Mouse (Mus musculus) forebrain, embryonic 11.5 days (tissue): Measurements from ENCODE around the gene Ptgr2. TPM values are rescaled to one million over a fixed set of nuclear protein-coding genes. Genes with fewer than 3 reads are reported as not detected.
"Not testable (repeated sequence)": the region's sequence is repeated elsewhere in the genome, so short reads cannot be mapped to it uniquely, and the experiment has no call there.

Experiments
- ATAC-seq: fragments of 200-750 bp; cut with Nextera tagmentation; replicated peaks from 2 replicates; pipeline ENCODE4 v1.8.0; 2017; ENCODE audit warnings: moderate TSS enrichment; ENCODE audit not compliant: low FRiP score
- DNase-seq: peaks from one replicate; pipeline ENCODE4 v3.0.0-alpha.2; 2017; ENCODE audit warnings: low spot score
- H3K27ac ChIP-seq: fragments of 300-500 bp; sonication (generic); 2 replicates; pipeline ENCODE4 v1.5.1; 2014; ENCODE audit warnings: low read depth, low read length
- H3K27me3 ChIP-seq: fragments of 300-500 bp; sonication (generic); 2 replicates; pipeline ENCODE4 v1.6.1; 2014; ENCODE audit warnings: mild to moderate bottlenecking, low read length, mixed read lengths; ENCODE audit not compliant: control insufficient read depth, insufficient read depth
- H3K36me3 ChIP-seq: fragments of 300-500 bp; sonication (generic); 2 replicates; pipeline ENCODE4 v1.6.1; 2014; ENCODE audit warnings: mild to moderate bottlenecking, low read length, moderate library complexity, mixed read lengths; ENCODE audit not compliant: control insufficient read depth, insufficient read depth
- H3K4me1 ChIP-seq: fragments of 300-500 bp; sonication (generic); replicated peaks from 2 replicates; pipeline ENCODE4 v1.6.1; 2014; ENCODE audit warnings: low read length, mixed read lengths; ENCODE audit not compliant: control insufficient read depth, insufficient read depth
- H3K4me2 ChIP-seq: fragments of 300-500 bp; sonication (generic); 2 replicates; pipeline ENCODE4 v1.6.1; 2014; ENCODE audit warnings: low read depth, mild to moderate bottlenecking, low read length, moderate library complexity, mixed read lengths; ENCODE audit not compliant: severe bottlenecking
- H3K4me3 ChIP-seq: fragments of 300-500 bp; sonication (generic); 2 replicates; pipeline ENCODE4 v1.5.1; 2014; ENCODE audit warnings: low read depth, low read length
- H3K9ac ChIP-seq: fragments of 300-500 bp; sonication (generic); 2 replicates; pipeline ENCODE4 v1.6.1; 2014; ENCODE audit warnings: low read length
- H3K9me3 ChIP-seq: fragments of 300-500 bp; sonication (generic); 2 replicates; pipeline ENCODE4 v1.6.1; 2016; ENCODE audit warnings: low read length, mixed read lengths; ENCODE audit not compliant: control insufficient read depth
- WGBS: fragments of 180-500 bp; shearing (Covaris S2); extraction: QIAGEN DNeasy Blood & Tissue Kit; methylation state at CpG from one replicate; pipeline ENCODE4 v1.1.7; 2014; 5-methylcytosine and 5-hydroxymethylcytosine counted together
- polyA plus RNA-seq: library from polyadenylated mRNA; unstranded; fragments of >200 nt; fragmentation: Nextera tagmentation; extraction: Ambion mirVana; gene quantifications from 2 replicates; pipeline ENCODE4 v1.2.1, GENCODE M21; 2014

The Ptgr2 gene
- polyA plus RNA-seq, 1 experiment from 2014 or later: 14.3 TPM

DNA sequence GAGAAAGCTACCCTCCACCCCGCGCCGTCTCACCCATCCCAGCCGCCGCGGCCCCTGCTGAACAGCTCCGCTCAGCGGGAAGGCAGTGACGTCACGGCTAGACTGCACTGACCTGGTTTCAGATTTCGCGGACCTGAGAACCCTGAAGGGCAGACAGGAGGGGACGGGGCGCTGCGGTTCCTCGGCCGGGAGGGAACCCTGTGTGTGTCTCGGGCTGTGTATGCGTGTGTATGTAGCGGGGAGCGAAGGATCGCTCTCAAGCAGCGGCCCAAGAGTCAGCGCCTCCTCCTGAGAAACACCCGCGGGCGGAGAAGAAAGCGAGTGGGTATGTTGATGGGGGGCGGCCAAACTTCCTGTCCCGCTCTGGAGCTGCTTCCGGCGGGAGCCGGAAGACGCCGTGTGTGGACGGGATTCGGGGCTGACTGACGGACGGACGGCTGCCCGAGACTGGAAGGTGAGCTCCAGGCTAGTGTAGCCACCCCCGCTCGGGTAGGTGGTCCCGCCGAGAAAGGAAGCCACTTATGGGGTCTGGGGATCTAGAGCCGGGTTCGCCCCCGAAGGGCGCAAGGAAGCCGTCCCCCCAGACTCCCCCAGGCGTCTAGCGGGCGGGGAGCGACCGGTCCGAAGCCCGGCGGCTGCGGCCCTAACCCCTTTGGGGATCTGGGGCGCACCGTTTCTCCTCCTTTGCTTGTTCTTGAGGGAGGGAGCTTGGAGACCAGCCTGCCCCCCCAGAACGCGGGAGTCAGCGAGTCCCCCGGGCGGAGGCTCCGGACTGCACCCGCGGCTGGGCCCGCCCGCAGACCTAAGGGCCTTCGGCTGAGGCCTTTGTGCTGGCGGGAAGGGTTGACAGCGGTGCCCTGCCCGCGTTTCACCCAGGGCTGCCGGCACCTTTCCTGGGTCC, 31.9 kb downstream of the Ptgr2 start, which contains the start of gene Zfp410:
Gene Zfp410, plus strand, starts transcription at position 132 of the 901 bp plus-strand sequence.
- Histone ChIP-seq H3K4me3 (peak within 1 kb of the TSS; percentile 98), H3K27ac (peak within 1 kb of the TSS; percentile 92), H3K4me2 (peak within 1 kb of the TSS; percentile 70), H3K9ac (peak within 1 kb of the TSS; percentile 96), H3K4me1 (0 out of 2 replicates have a peak, but pooled peaks cover 4% of the 10 kb centered on the region), H3K27me3 (no peaks in the 10 kb centered on the region), H3K36me3 (no peaks in the 10 kb centered on the region), H3K9me3 (no peaks in the 10 kb centered on the region)
- WGBS: 0% methylated on average over 76 of the region's 77 CpGs
- peak; percentile 93 for ATAC-seq
- DNase-seq: peak; percentile 91

DNA sequence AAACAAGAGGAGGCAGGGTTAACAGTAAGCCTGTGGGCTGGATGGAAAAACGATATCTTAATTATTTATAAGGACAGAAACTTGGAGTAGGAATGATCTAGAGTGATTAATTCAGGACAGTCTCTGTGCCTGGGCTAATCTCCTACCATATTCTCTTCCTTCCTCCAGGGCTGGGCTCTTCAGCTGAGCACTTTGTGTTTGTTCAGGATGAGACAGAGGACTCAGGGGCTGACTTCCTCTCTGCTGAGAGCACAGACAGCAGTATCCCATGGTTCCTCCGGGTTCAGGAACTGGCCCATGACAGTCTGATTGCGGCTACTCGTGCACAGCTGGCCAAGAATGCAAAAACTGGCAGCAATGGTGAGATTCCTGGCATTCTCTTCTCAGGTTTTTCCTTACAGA, 42.1 kb downstream of the Ptgr2 start:
- H3K27me3 ChIP-seq: no peaks in the 10 kb centered on the region
- 89% methylated on average over 4 of the region's 4 CpGs for WGBS

DNA sequence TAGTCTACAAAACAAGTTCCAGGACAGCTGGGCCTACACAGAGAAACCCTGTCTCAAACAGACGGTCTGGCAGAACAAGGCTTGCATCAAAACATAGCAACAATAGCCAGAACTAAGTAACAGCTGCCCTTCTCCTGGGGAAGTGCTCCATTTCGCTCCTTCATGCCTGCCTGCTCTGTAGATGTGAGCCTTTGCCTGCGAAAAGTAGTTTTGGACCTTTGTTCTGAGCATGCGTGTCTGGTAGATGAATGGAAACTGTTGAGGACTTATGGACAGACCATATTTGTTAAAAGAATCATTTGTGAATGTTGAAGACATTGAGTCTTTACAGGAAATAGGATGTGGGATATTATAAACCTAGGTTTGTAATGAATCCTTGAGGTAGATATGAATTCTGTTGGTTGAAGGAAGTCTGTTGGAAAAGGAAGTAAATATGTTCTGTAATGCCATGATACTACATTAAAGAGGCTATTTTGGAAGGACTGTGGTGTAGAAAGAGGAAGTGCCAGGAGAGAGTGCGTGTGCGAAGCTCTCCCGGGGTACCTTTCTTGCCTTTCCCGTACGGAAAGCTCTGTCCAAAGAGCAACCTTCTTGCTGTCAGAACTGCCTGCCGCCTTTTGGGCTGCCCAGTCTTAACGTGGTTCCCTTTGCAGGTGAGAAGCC, 52.1 kb downstream of the Ptgr2 start:
- no peak overlapping the region for H3K4me3 ChIP-seq
- H3K4me2 ChIP-seq: no peak overlapping the region
- no peaks in the 10 kb centered on the region for H3K9me3 ChIP-seq
- no peaks in the 10 kb centered on the region for H3K4me1 ChIP-seq
- ATAC-seq (no peak), DNase-seq (no peak)
- no peak overlapping the region for H3K9ac ChIP-seq
- H3K36me3 ChIP-seq: peaks cover 6% of the 10 kb centered on the region; the same call in 1 of the 2 replicates
- no peak overlapping the region for H3K27ac ChIP-seq
- 91% methylated on average over 11 of the region's 11 CpGs for WGBS
- H3K27me3 ChIP-seq: no peaks in the 10 kb centered on the region

More for the DNA sequence above, 42.1 kb downstream of the Ptgr2 start:
- ATAC-seq (no peak), DNase-seq (no peak)
- Histone ChIP-seq H3K27ac (no peak overlapping the region), H3K9me3 (no peaks in the 10 kb centered on the region), H3K4me3 (no peak overlapping the region), H3K4me2 (no peak overlapping the region), H3K4me1 (no peaks in the 10 kb centered on the region), H3K36me3 (peaks cover 4% of the 10 kb centered on the region; the same call in 1 of the 2 replicates), H3K9ac (no peak overlapping the region)

DNA sequence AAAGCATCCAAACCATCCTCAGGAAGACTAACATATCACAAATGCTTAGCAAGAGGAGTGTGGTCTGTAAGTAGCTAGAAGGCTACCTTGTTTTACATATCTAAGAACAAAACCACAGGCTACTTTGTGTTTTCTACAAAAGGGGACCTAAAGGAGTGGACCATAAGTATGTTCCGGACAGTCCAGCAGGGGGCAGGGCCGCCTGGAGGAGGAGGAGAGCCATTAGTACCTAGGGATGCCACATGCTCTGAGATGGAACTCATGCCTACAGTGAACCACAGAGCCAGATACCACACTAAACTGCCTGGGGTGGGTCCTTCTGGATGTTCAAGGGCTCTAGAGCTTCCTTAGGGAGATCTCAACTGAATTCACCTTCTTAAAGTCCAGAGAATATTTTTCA, 62.2 kb downstream of the Ptgr2 start:
- Histone ChIP-seq H3K9me3 (no peaks in the 10 kb centered on the region), H3K4me1 (0 out of 2 replicates have a peak, but pooled peaks cover 2% of the 10 kb centered on the region), H3K9ac (no peak overlapping the region), H3K4me3 (no peak overlapping the region), H3K27ac (no peak overlapping the region), H3K36me3 (no peaks in the 10 kb centered on the region; the same call in 1 of the 2 replicates), H3K27me3 (no peaks in the 10 kb centered on the region), H3K4me2 (no peak overlapping the region)
- ATAC-seq (no peak), DNase-seq (no peak)
- WGBS: 50% methylated on average over 2 of the region's 2 CpGs

DNA sequence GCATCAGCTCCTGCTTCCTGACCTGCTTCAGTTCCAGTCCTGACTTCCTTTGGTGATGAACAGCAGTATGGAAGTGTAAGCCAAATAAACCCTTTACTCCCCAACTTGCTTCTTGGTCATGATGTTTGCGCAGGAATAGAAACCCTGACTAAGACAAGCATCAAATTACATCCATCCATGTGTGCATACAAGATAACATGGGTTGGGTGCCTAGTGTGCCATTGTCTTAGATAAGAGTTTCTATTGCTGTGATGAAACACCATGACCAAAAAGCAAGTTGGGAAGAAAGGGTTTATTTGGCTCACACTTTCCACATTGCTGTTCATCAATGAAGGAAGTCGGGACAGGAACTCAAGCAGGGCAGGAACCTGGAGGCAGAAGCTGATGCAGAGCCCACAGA, 73.7 kb downstream of the Ptgr2 start:
- H3K4me1 ChIP-seq, DNase-seq, H3K27ac ChIP-seq, H3K36me3 ChIP-seq, H3K27me3 ChIP-seq, H3K4me2 ChIP-seq, H3K4me3 ChIP-seq, H3K9me3 ChIP-seq, ATAC-seq, H3K9ac ChIP-seq: not testable (repeated sequence)
- 84% methylated on average over 2 of the region's 2 CpGs for WGBS

DNA sequence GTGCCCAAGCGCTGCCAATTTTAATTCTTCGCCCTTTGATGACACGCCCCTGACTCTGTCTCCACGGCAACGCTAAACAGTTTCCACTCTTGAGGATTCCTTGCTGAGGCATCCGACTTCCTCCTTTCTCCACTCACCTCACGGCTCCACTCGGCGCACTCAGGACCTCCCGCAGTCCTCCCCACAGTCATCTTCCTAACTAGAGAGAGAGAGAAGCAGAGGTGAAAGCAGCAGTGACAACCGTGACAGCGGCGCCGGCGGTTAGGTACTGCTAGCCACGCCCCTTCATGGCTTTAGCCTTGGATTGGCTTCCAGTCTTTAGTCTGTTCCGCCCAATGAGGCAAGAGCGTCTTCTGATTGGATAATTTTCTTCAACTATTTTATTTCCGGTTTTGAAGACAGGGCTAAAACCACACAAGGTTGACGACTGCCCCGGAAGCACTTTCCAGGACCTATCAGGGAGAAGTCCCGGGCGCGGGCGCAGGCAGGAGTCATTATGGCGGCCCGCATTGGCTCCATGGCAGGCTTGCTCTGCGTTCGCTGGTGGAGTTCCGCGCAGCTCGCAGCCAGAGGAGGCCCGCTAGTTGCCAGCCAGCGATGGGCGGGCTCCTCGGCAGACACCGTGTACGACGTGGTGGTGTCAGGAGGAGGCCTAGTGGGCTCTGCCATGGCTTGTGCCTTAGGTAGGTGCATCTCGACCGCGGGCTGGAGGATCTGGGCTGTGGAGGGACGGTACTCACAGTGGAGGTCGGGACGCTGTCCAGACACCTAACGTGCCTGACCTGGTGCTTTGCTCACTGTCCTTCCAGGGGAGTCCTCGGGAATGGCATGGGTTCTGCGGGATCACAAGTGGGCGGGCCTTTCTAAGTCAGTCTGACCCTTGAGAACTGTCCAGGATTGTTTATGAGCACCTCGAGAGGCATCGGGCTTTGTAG, 76.8 kb downstream of the Ptgr2 start, which contains the start of the genes Coq6 and Fam161b:
Gene Coq6, plus strand, starts transcription at position 103 of the 935 bp plus-strand sequence.
Gene Fam161b, minus strand, starts transcription at position 279 of the 935 bp plus-strand sequence.
- DNase-seq: peak; percentile 95
- WGBS: under 1% methylated on average over 51 of the region's 51 CpGs
- Histone ChIP-seq H3K27ac (no peak within 1 kb of the TSS), H3K9ac (peak within 1 kb of the TSS; percentile 84), H3K4me3 (peak within 1 kb of the TSS; percentile 98), H3K4me2 (peak within 1 kb of the TSS; percentile 88), H3K27me3 (no peaks in the 10 kb centered on the region), H3K4me1 (peaks cover 6% of the 10 kb centered on the region; the same call in 1 of the 2 replicates), H3K36me3 (no peaks in the 10 kb centered on the region), H3K9me3 (no peaks in the 10 kb centered on the region)
- peak; percentile 99 for ATAC-seq

DNA sequence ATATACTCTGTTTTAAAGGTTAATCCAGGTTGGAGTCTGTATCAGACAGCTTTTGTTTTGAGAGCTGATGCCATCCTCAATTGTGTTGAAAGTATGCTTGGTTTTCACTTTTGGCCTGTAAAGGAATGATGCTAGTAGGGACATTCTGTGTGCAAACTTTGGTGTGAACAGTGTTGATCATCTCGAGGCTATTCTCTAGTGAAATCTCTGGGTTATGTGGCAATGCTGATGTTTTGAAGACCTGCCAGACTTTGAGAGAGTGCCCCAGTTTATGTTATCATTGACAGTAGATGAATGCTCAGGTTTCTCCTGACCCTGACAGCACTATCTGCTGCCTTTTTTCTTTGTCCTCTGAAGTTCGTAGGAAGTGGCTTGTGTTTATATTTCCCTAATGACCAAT, 77.8 kb downstream of the Ptgr2 start:
- Histone ChIP-seq H3K9ac (no peak overlapping the region; the same call in 1 of the 2 replicates), H3K9me3 (no peaks in the 10 kb centered on the region), H3K4me1 (peaks cover 6% of the 10 kb centered on the region; the same call in 1 of the 2 replicates), H3K36me3 (no peaks in the 10 kb centered on the region), H3K27ac (no peak overlapping the region), H3K27me3 (no peaks in the 10 kb centered on the region), H3K4me3 (peak overlapping the region; percentile 98), H3K4me2 (peak overlapping the region; percentile 88)
- whole genome bisulfite sequencing: 78% methylated on average over 2 of the region's 2 CpGs
- ATAC-seq: no peak
- DNase-seq: no peak

DNA sequence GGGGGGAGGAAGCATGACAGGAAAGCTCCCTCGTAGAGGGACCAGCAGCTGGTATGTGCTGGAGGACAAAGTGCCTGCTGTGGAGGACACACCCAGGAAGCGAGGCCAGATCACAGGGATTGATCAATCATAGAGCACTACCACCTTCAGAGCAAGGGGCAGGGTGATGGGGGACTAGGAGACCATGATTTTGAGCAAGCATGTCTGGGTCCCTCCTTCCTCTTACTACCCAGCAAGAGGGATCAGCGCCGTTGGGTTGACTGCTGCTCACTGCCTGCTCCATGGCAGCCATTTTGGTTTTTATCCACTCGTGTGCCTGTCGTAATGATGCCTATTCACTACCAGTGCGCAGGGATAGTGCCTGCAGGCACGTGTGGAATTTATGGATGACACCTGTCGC, 79.3 kb downstream of the Ptgr2 start:
- no peak overlapping the region for H3K4me2 ChIP-seq
- H3K4me3 ChIP-seq: no peak overlapping the region
- no peak overlapping the region for H3K27ac ChIP-seq
- H3K9me3 ChIP-seq: no peaks in the 10 kb centered on the region
- H3K4me1 ChIP-seq: peaks cover 6% of the 10 kb centered on the region; the same call in 1 of the 2 replicates
- no peaks in the 10 kb centered on the region for H3K27me3 ChIP-seq
- H3K9ac ChIP-seq: no peak overlapping the region
- 88% methylated on average over 9 of the region's 9 CpGs for WGBS
- ATAC-seq: no peak
- no peak for DNase-seq
- H3K36me3 ChIP-seq: no peaks in the 10 kb centered on the region
